Mouse (Mus musculus) kidney, adult 11 months (tissue): ENCODE data around the gene Cnst.

Experiments used
- DNase-seq: peaks from one replicate; pipeline ENCODE4 v3.0.0; 2022

The Cnst gene

DNA sequence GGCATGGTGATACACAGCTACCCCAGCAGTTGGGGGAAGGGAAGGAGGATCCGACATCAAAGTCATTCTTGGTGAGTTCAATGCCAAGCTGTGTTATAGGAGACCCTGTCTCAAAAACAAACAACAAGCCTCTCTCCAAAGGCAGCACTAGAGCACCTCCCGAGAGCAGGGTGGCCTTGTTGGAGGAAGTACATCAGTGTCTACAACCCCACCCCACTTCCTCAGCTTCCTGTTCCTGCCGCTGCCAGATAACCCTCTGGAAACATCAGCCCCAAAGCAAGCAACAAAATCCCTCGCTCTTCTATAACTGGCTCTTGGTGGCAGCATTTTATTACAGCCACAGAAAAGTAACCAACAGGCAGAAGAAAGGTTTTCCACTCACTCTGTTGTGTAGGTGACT, 104.1 kb downstream of the Cnst start:
- no peak for DNase-seq

DNA sequence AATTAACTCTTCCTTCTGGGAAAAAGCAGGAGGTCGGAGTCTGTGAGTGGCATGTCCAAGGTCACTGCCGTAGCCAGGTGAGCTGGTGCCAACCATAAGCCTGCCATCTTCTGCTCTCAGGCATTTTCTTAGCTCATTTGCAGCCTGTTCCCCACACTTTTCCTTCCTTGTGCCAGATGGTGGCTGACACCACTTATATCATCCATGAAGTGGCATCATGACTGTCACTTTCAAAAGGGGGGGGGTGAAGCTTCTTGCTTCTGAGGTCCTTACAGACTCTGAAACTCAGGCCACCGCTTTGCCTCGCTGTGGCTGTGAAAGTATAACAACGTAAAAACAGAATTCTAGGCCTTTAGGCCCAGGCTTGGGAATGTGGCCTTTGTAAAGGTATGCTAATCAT, 105.1 kb downstream of the Cnst start:
- DNase-seq, result no peak

DNA sequence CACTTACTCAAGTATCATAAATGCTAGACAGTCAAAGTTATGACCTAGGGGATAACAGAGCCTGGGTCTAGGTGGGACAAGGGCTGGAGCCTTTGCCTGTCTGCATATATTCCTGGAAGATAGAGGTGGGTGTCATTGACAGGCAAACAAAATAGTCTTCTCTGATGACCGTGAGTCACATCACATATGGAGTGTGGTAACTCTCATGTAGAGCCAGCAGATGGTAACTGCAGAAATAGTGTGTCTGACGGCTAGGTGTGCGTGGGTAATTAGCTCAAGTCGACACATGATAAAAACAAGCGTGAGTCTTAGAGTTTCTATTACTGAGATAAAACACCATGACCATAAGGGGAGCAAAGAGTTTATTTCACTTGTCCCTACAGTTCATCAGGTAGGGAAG, 116.9 kb downstream of the Cnst start:
- no peak for DNase-seq

DNA sequence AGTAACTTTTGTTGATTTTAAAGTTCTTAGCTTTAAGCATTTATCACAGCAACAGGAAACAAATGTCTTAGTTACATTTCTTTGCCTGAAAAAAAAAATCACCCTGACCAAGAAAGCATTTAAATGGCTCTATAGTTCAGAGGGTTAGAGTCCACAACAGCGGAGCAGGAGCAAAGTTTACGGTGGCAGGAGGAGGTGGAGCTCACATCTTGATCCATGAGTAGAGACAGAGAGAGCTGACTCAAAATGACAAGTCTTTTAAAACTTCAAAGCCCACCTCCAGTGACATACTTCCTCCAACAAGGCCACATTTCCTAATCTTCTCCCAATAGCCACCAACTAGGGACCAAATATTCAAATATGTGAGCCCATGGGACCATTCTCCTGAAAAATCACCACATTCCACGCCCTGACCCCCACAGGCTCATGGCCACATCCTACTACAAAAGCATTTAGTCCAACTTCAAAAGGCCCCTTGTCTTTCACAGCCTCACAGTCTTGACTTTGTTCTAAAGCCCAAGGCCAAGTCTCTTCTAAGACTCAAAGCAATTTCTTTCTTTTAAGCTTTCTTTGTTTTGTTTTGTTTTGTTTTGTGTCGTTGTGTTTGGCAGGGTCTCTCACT, 118.2 kb downstream of the Cnst start:
- no peak for DNase-seq

DNA sequence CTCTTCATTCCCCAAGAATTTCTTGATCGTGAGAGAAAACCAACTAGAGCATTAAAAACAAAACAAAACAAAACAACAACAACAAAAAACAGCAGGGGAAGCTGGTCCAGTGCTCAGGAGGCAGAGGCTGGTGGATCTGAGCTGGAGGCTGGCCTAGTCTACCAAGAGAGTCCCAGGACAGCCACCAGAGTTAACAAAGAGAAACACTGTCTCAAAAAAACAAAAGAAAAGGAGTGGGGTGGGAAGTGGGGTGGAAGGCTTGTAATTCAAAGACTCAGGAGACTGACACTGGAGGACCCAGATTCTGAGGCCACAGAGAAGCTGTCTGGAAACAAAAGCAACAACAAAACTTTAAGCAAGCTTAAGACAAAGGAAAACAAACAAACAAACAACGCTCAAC, 120.8 kb downstream of the Cnst start:
- no peak for DNase-seq

DNA sequence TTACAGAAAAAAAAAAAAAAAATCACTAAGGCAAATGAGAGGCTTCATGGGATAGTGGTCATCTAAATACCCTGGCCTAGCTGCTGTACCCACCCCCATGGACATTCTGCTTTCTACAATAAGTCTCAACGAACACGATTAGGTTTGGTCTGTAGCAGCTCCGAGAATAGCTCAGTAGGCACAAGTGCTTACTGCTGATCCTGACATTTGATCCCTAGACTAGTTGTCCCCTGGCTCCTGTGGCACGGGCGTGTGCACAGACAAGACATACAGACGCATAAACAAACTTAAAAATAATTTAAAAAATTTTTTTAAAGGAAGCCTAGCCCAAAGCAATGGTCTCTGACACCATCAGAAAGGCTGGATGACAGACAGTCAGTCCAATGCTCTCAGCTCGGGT, 121.3 kb downstream of the Cnst start:
- no peak for DNase-seq

DNA sequence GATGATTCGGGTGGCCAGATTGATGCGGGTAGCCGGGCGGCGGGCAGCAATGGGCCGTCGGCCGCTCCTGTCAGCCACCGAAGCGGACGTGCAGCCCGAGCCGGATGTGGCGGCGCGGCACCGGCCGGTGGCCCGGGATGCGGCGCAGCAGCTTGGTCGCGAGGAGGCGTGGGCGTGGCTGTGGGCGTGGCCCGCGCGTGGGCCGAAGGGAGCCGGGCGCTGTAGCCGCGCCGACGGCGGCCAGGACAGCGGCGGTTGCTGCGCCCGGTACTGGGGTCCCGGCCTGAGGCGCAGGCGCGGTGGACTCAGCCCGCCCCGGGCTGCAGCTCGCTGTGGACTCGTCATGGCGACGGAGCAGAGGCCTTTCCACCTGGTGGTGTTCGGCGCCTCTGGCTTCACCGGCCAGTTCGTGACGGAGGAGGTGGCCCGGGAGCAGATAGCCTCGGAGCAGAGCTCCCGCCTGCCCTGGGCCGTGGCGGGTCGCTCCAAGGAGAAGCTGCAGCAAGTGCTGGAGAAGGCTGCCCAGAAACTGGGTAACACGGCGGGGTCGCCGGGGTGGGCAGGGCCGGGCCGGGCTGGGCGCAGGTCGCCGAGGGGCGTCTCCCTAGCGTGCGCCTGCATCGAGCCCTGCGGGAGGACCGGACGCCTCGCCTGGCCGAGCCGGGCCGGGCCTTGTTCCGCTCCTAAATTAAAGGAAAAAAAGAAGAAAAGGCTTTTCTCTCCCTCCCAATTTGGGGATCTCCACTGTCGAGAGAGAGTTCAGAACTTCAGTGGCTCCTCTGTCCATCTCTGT, 122.0 kb downstream of the Cnst start, which contains the start of gene Sccpdh:
Sccpdh (plus strand) TSS at position 198 of the 793 bp plus-strand sequence.
- DNase-seq, result peak; percentile 82

DNA sequence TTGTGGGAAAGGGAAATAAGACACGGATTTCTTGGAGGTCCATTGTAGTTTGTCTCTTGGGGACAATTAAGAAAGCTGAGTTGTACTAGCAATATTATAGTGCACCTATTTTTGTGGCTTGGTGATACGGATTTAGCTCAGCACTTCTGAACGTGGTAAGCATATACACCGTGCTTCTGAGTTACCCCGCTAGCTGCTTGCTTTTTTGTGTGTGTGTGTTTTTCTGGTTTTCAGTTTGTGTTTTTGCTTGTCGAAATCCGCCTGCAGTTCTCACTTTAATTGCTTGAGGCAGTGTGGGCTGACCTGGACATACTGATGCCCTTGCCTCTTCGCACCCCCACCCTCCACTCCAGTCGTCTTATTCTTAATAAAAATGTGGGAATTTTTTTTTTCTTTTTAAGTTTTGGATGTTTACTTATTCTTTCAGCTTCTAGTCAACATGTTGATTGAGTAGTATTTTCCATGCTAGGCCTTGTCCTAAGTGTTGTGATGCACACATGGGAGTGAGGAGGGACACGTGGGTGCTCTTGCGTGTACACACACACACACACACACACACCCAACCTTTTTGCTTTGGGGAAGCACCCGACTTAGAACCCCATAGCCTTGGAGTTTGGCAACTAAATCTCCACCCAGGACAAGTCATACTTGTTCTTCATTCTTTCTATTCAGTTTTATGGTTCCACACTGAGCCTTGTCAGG, 122.8 kb downstream of the Cnst start:
- DNase-seq, result no peak

DNA sequence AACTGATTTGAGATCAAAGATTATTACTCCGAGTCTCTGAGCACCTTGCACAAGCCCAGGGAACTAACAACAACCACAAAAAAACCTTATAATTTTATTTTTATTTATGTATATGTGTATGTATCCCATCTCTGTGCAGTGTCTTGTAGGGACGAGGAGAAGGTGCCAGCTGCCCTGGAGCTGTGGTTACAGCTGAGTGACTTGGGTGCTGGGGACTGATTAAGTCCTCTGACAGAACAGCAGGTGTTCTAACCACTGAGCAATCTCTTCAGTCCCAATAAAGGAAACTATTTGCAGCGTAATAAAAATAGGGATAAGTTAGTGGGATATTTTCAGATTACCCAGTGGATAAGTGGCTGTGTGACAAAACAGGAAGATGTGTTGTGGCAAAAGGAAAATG, 128.2 kb downstream of the Cnst start:
- no peak for DNase-seq

DNA sequence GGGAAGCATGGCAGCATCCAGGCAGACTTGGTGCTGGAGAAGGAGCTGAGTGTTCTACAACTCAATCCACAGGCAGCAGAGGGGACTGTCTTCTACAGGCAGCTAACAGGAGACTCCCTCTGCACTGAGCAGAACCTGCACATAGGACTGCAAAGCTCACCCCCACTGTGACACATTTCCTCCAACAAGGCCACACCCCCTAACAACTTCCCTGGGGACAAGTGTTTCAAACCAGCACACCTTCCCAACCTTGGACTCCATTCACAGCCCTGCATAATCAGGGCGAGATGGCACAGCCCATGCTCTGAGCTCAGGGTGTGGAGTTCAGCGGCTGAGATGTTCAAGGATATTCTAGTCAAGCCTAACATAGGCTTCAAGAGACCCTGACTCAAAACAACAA, 130.9 kb downstream of the Cnst start:
- no peak for DNase-seq
